ENCODE assay signal across 14 mouse cellular contexts in genomic region chr4:137234444-137234843, GRCm38 (mm10). TPM values are rescaled to one million over a fixed set of nuclear protein-coding genes. Genes with fewer than 3 reads are reported as not detected.
DNase-seq lines count a peak whose midpoint lies in the region; ATAC-seq and TF ChIP-seq lines count a peak whose summit lies in the region.
"Had no signal": no experiment of that assay in that cellular context is flagged by ENCODE, and none has a peak within 500 bp of the region (broad histone marks: within the 10 kb centered on the region; RNA-seq: fewer than 3 reads in every experiment).

No protein-coding gene starts in this region.

- H3K36me3 ChIP-seq in midbrain, embryonic 15.5 days (replicated peaks): no peaks in the 10 kb centered on the region
- H3K36me3 ChIP-seq: forebrain, embryonic 12.5 days; limb, embryonic 15.5 days; neural tube, embryonic 12.5 days had no signal

- no peaks in the 10 kb centered on the region for H3K4me1 ChIP-seq in midbrain, embryonic 15.5 days
- H3K4me1 ChIP-seq: neural tube, embryonic 12.5 days had no signal

- no peak for TF ChIP-seq CTCF in brain, embryonic 14.5 days (IDR thresholded peaks at IDR 0.05; ENCODE audit: borderline replicate concordance, extremely low read depth, insufficient read depth, insufficient read length)

- no peak for TF ChIP-seq POLR2A in brain, embryonic 14.5 days (IDR thresholded peaks at IDR 0.05; ENCODE audit: borderline replicate concordance, extremely low read depth, insufficient read depth, insufficient read length, poor library complexity, severe bottlenecking)

- no peak overlapping the region for H3K9ac ChIP-seq in midbrain, embryonic 15.5 days
- H3K9ac ChIP-seq: forebrain, embryonic 12.5 days; limb, embryonic 15.5 days; neural tube, embryonic 12.5 days had no signal

- H3K9me3 ChIP-seq in midbrain, embryonic 15.5 days: no peaks in the 10 kb centered on the region
- H3K9me3 ChIP-seq: forebrain, embryonic 12.5 days; limb, embryonic 15.5 days; neural tube, embryonic 12.5 days had no signal

- H3K4me3 ChIP-seq in midbrain, embryonic 15.5 days: no peak overlapping the region
- H3K4me3 ChIP-seq: forebrain, embryonic 12.5 days; limb, embryonic 15.5 days; neural tube, embryonic 12.5 days had no signal

- H3K27me3 ChIP-seq in midbrain, embryonic 15.5 days (replicated peaks): no peaks in the 10 kb centered on the region
- H3K27me3 ChIP-seq: forebrain, embryonic 12.5 days; limb, embryonic 15.5 days; neural tube, embryonic 12.5 days had no signal

- no peak overlapping the region for H3K27ac ChIP-seq in midbrain, embryonic 15.5 days
- H3K27ac ChIP-seq: forebrain, embryonic 12.5 days; limb, embryonic 15.5 days; neural tube, embryonic 12.5 days had no signal

- 89% methylated on average over 2 of the region's 2 CpGs for WGBS in midbrain, embryonic 15.5 days

- no peak for ATAC-seq in midbrain, embryonic 15.5 days (replicated peaks)
- ATAC-seq: midbrain, embryonic 16.5 days had no signal

- no peak overlapping the region for H3K4me2 ChIP-seq in midbrain, embryonic 15.5 days
- H3K4me2 ChIP-seq: forebrain, embryonic 12.5 days; limb, embryonic 15.5 days; neural tube, embryonic 12.5 days had no signal

- peak; percentile 23 for DNase-seq in embryo, embryonic 11 days
- no peak for DNase-seq in embryo, embryonic 9.5 days (ENCODE audit: extremely low spot score)
- peak; percentile 5 for DNase-seq in kidney, adult 18-20 months
- DNase-seq in kidney, postnatal 4 days: no peak
- DNase-seq in 3T3-L1 (ENCODE audit: low read depth, low spot score): peak; percentile 78
- DNase-seq in brain, embryonic 14.5 days (ENCODE audit: low read depth): peak; percentile 19
- DNase-seq in neural tube, embryonic 10.5 days (ENCODE audit: extremely low spot score, low spot score): no peak
- DNase-seq: cerebellum, adult 9-10 months; right cerebral cortex, postnatal 4 days had no signal

RNA-seq across cellular contexts. Expression of gene Wnt4, which starts 42.8 kb away (rescaled TPM):
- polyA plus RNA-seq in brain, embryonic 14.5 days (2012; rRNA removed): 2.1 and 4.6 TPM in 2 replicates
- polyA plus RNA-seq in midbrain, embryonic 15.5 days (2015; fragmentation: Nextera tagmentation; extraction: Ambion mirVana): 3.4 and 4.8 TPM in 2 replicates

Comparison
In these comparisons a context has a peak if more than half of its experiments do, and no peak if none do; other contexts are left out.
1. DNase-seq: peak in embryo, embryonic 11 days (single experiment), kidney, adult 18-20 months (single experiment), 3T3-L1 (single experiment) and brain, embryonic 14.5 days (single experiment); none in embryo, embryonic 9.5 days (single experiment), kidney, postnatal 4 days (0 of 2) and neural tube, embryonic 10.5 days (single experiment).